Mouse (Mus musculus) megakaryocyte, embryonic 14.5 days (primary cell): ENCODE data around the gene Rara.

ENCODE experiments used
- FLI1 ChIP-seq: IDR thresholded peaks from 2 replicates; pipeline ENCODE4 v1.6.1; 2012; ENCODE audit warnings: low read length, inconsistent platforms, mixed read lengths
- GATA1 ChIP-seq: IDR thresholded peaks from 3 replicates; pipeline ENCODE4 v1.6.1; 2012; ENCODE audit warnings: mixed read lengths, low read length, inconsistent platforms, borderline replicate concordance

DNA sequence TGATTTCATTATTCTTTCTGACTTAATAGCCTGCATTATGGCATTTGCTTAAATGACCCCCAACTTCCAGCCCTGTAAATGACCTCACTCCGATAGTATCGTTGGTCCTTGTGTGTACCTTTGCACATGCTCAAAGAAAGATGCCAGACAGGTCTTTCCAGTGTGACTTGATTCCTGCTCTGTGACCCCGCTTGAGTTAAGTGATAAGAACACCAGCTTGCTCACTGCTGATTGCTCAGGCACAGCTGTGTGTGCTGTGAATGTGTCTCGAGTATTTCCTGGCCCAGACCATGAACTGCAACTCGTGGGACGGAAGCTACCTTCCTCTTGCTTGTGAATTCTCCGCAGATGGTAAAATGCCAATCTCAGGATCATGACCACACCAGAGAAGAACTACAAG is 22.6 kb upstream of the Rara start:
- no peak for TF ChIP-seq GATA1
- TF ChIP-seq FLI1: no peak
